Mouse (Mus musculus): Measurements from ENCODE around the gene Rdh12. TPM values are rescaled to one million over a fixed set of nuclear protein-coding genes. Genes with fewer than 3 reads are reported as not detected.

Rdh12 gene
- polyA plus RNA-seq, 1 experiment from 2014 or later, result 0.32 TPM

GRCm38 (mm10) chr12:79201882-79202281 lies 6.8 kb upstream of the Rdh12 start:
- ATAC-seq (ENCODE audit: insufficient number of reproducible peaks, insufficient read depth, low FRiP score, low read depth), result no peak
- H3K4me1 ChIP-seq (ENCODE audit: control insufficient read depth in 2 of 2, insufficient read depth in 2 of 2, low read length in 2 of 2), result no peaks in the 10 kb centered on the region
- WGBS, result 56% methylated on average over 3 of the region's 3 CpGs
- H3K27ac ChIP-seq (replicated peaks in 1 of 2; ENCODE audit: control insufficient read depth in 1 of 2, insufficient read depth in 1 of 2, low read depth in 2 of 2, low read length in 2 of 2), result no peak overlapping the region
- H3K4me2 ChIP-seq (ENCODE audit: low read length), result no peak overlapping the region
- H3K36me3 ChIP-seq (ENCODE audit: control insufficient read depth, insufficient read depth, low read length), result no peaks in the 10 kb centered on the region
- H3K4me3 ChIP-seq (ENCODE audit: control insufficient read depth in 1 of 2, insufficient read depth in 1 of 2, low read depth in 1 of 2, low read length in 2 of 2), result no peak overlapping the region
- no peaks in the 10 kb centered on the region for H3K27me3 ChIP-seq (ENCODE audit: control insufficient read depth, insufficient read depth, low read length)
- no peak overlapping the region for H3K9ac ChIP-seq (ENCODE audit: low read length)
- H3K9me3 ChIP-seq (ENCODE audit: control insufficient read depth, low read length), result no peaks in the 10 kb centered on the region

GRCm38 (mm10) chr12:79211447-79211846 lies 2.7 kb downstream of the Rdh12 start:
- no peak overlapping the region for H3K4me2 ChIP-seq (ENCODE audit: low read length)
- no peak overlapping the region for H3K4me3 ChIP-seq (ENCODE audit: control insufficient read depth in 1 of 2, insufficient read depth in 1 of 2, low read depth in 1 of 2, low read length in 2 of 2)
- peaks cover 3 to 5% of the 10 kb centered on the region in 2 experiments; a peak in 2 of 4 replicates for H3K4me1 ChIP-seq (ENCODE audit: control insufficient read depth in 2 of 2, insufficient read depth in 2 of 2, low read length in 2 of 2)
- WGBS, result 87% methylated on average over 8 of the region's 8 CpGs
- ATAC-seq (ENCODE audit: insufficient number of reproducible peaks, insufficient read depth, low FRiP score, low read depth), result no peak
- H3K9ac ChIP-seq (ENCODE audit: low read length), result no peak overlapping the region
- no peak overlapping the region for H3K27ac ChIP-seq (replicated peaks in 1 of 2; ENCODE audit: control insufficient read depth in 1 of 2, insufficient read depth in 1 of 2, low read depth in 2 of 2, low read length in 2 of 2)
- H3K27me3 ChIP-seq (ENCODE audit: control insufficient read depth, insufficient read depth, low read length), result no peaks in the 10 kb centered on the region
- H3K9me3 ChIP-seq (ENCODE audit: control insufficient read depth, low read length), result no peaks in the 10 kb centered on the region
- H3K36me3 ChIP-seq (ENCODE audit: control insufficient read depth, insufficient read depth, low read length), result no peaks in the 10 kb centered on the region

GRCm38 (mm10) chr12:79217511-79217910 lies 8.8 kb downstream of the Rdh12 start:
- Histone ChIP-seq H3K9ac (ENCODE audit: low read length) (no peak overlapping the region), H3K4me1 (ENCODE audit: control insufficient read depth in 2 of 2, insufficient read depth in 2 of 2, low read length in 2 of 2) (no peaks in the 10 kb centered on the region), H3K36me3 (ENCODE audit: control insufficient read depth, insufficient read depth, low read length) (no peaks in the 10 kb centered on the region), H3K27me3 (ENCODE audit: control insufficient read depth, insufficient read depth, low read length) (no peaks in the 10 kb centered on the region), H3K27ac (replicated peaks in 1 of 2; ENCODE audit: control insufficient read depth in 1 of 2, insufficient read depth in 1 of 2, low read depth in 2 of 2, low read length in 2 of 2) (no peak overlapping the region), H3K9me3 (ENCODE audit: control insufficient read depth, low read length) (no peaks in the 10 kb centered on the region), H3K4me2 (ENCODE audit: low read length) (no peak overlapping the region), H3K4me3 (ENCODE audit: control insufficient read depth in 1 of 2, insufficient read depth in 1 of 2, low read depth in 1 of 2, low read length in 2 of 2) (no peak overlapping the region)
- no peak for ATAC-seq (ENCODE audit: insufficient number of reproducible peaks, insufficient read depth, low FRiP score, low read depth)
- 71% methylated on average over 5 of the region's 5 CpGs for WGBS

GRCm38 (mm10) chr12:79235485-79236080 lies 26.9 kb downstream of the Rdh12 start:
- 86% methylated on average over 11 of the region's 11 CpGs for WGBS
- Histone ChIP-seq H3K4me2 (ENCODE audit: low read length) (no peak overlapping the region), H3K9me3 (ENCODE audit: control insufficient read depth, low read length) (no peaks in the 10 kb centered on the region), H3K4me3 (ENCODE audit: control insufficient read depth in 1 of 2, insufficient read depth in 1 of 2, low read depth in 1 of 2, low read length in 2 of 2) (no peak overlapping the region), H3K36me3 (ENCODE audit: control insufficient read depth, insufficient read depth, low read length) (peaks cover 71% of the 10 kb centered on the region), H3K27me3 (ENCODE audit: control insufficient read depth, insufficient read depth, low read length) (no peaks in the 10 kb centered on the region), H3K4me1 (ENCODE audit: control insufficient read depth in 2 of 2, insufficient read depth in 2 of 2, low read length in 2 of 2) (no peaks in the 10 kb centered on the region), H3K9ac (ENCODE audit: low read length) (no peak overlapping the region), H3K27ac (replicated peaks in 1 of 2; ENCODE audit: control insufficient read depth in 1 of 2, insufficient read depth in 1 of 2, low read depth in 2 of 2, low read length in 2 of 2) (no peak overlapping the region)
- ATAC-seq (ENCODE audit: insufficient number of reproducible peaks, insufficient read depth, low FRiP score, low read depth), result no peak

GRCm38 (mm10) chr12:79241985-79242384 lies 33.3 kb downstream of the Rdh12 start:
- Histone ChIP-seq H3K27ac (replicated peaks in 1 of 2; ENCODE audit: control insufficient read depth in 1 of 2, insufficient read depth in 1 of 2, low read depth in 2 of 2, low read length in 2 of 2) (no peak overlapping the region), H3K4me3 (ENCODE audit: control insufficient read depth in 1 of 2, insufficient read depth in 1 of 2, low read depth in 1 of 2, low read length in 2 of 2) (no peak overlapping the region), H3K9me3 (ENCODE audit: control insufficient read depth, low read length) (no peaks in the 10 kb centered on the region), H3K27me3 (ENCODE audit: control insufficient read depth, insufficient read depth, low read length) (no peaks in the 10 kb centered on the region), H3K4me2 (ENCODE audit: low read length) (no peak overlapping the region), H3K9ac (ENCODE audit: low read length) (no peak overlapping the region), H3K36me3 (ENCODE audit: control insufficient read depth, insufficient read depth, low read length) (peaks cover 95% of the 10 kb centered on the region), H3K4me1 (ENCODE audit: control insufficient read depth in 2 of 2, insufficient read depth in 2 of 2, low read length in 2 of 2) (no peaks in the 10 kb centered on the region)
- WGBS, result 83% methylated on average over 2 of the region's 2 CpGs
- ATAC-seq (ENCODE audit: insufficient number of reproducible peaks, insufficient read depth, low FRiP score, low read depth), result no peak

- Histone ChIP-seq H3K9me3 (ENCODE audit: control insufficient read depth, low read length) (no peaks in the 10 kb centered on the region), H3K4me2 (ENCODE audit: low read length) (no peak overlapping the region), H3K27me3 (ENCODE audit: control insufficient read depth, insufficient read depth, low read length) (no peaks in the 10 kb centered on the region), H3K4me3 (ENCODE audit: control insufficient read depth in 1 of 2, insufficient read depth in 1 of 2, low read depth in 1 of 2, low read length in 2 of 2) (no peak overlapping the region), H3K4me1 (ENCODE audit: control insufficient read depth in 2 of 2, insufficient read depth in 2 of 2, low read length in 2 of 2) (no peaks in the 10 kb centered on the region), H3K9ac (ENCODE audit: low read length) (no peak overlapping the region), H3K36me3 (ENCODE audit: control insufficient read depth, insufficient read depth, low read length) (peaks cover 94% of the 10 kb centered on the region), H3K27ac (replicated peaks in 1 of 2; ENCODE audit: control insufficient read depth in 1 of 2, insufficient read depth in 1 of 2, low read depth in 2 of 2, low read length in 2 of 2) (no peak overlapping the region)
- WGBS, result 42% methylated on average over 6 of the region's 6 CpGs
- ATAC-seq (ENCODE audit: insufficient number of reproducible peaks, insufficient read depth, low FRiP score, low read depth), result no peak
These were observed 34.2 kb downstream of the Rdh12 start for GRCm38 (mm10) chr12:79242921-79243320.

- no peak overlapping the region for H3K4me3 ChIP-seq (ENCODE audit: control insufficient read depth in 1 of 2, insufficient read depth in 1 of 2, low read depth in 1 of 2, low read length in 2 of 2)
- WGBS, result 73% methylated on average over 3 of the region's 3 CpGs
- no peaks in the 10 kb centered on the region for H3K4me1 ChIP-seq (ENCODE audit: control insufficient read depth in 2 of 2, insufficient read depth in 2 of 2, low read length in 2 of 2)
- H3K27me3 ChIP-seq (ENCODE audit: control insufficient read depth, insufficient read depth, low read length), result no peaks in the 10 kb centered on the region
- no peak overlapping the region for H3K4me2 ChIP-seq (ENCODE audit: low read length)
- H3K9ac ChIP-seq (ENCODE audit: low read length), result no peak overlapping the region
- ATAC-seq (ENCODE audit: insufficient number of reproducible peaks, insufficient read depth, low FRiP score, low read depth), result no peak
- no peaks in the 10 kb centered on the region for H3K9me3 ChIP-seq (ENCODE audit: control insufficient read depth, low read length)
- no peak overlapping the region for H3K27ac ChIP-seq (replicated peaks in 1 of 2; ENCODE audit: control insufficient read depth in 1 of 2, insufficient read depth in 1 of 2, low read depth in 2 of 2, low read length in 2 of 2)
- peaks cover 93% of the 10 kb centered on the region for H3K36me3 ChIP-seq (ENCODE audit: control insufficient read depth, insufficient read depth, low read length)
These were observed 39.4 kb downstream of the Rdh12 start for GRCm38 (mm10) chr12:79248110-79248509.

Measured in heart, embryonic 14.5 days (tissue).